Mouse (Mus musculus) urinary bladder, postnatal 10 days (tissue): ENCODE results near the gene Cd4.

ENCODE experiments used
- DNase-seq: peaks from one replicate; pipeline ENCODE4 v3.0.0; 2022; ENCODE audit warnings: low spot score

Cd4 gene

DNA sequence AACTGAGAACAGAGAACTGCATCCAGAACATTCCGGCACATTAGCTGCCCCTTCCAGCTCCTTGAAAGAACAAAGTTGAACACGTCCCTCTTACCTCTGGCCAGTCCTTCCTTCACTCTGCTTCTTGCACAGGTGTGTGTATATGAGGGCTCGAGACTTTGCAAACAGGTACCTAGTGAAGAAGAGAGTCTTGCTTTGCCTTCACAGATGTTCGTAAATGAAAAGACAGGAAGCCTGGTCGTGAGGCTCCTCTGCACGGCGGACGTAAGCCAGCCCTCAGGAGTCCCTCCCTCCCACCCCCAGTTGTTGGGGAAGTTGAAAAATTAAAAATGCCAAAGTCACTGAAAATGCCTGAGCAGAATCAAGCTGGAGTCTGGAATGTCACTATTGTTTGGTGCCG lies at the start of gene Cd4:
Cd4 (minus strand) TSS at position 236 of the 400 bp plus-strand sequence.
- no peak for DNase-seq

DNA sequence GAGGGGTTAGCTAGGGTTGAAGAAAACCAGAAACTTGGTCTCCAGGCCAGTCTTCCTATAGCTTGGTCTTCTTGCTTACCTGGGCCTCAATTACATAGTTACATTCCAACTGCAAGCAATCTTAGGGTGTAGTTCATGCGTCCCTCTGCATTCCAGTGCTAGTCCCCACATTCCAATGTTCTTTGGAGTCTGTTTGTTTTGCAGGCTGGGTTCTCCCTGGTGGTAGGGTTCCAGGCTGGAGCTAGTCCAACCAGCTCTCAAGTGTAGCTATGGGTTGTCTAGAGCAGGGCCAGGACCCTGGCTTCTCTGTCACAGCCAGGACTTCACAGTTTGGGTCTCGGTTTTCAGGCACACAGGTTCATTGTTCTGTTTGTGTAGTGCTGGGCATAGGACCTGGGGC lies 49.5 kb upstream of the Cd4 start:
- DNase-seq = no peak

DNA sequence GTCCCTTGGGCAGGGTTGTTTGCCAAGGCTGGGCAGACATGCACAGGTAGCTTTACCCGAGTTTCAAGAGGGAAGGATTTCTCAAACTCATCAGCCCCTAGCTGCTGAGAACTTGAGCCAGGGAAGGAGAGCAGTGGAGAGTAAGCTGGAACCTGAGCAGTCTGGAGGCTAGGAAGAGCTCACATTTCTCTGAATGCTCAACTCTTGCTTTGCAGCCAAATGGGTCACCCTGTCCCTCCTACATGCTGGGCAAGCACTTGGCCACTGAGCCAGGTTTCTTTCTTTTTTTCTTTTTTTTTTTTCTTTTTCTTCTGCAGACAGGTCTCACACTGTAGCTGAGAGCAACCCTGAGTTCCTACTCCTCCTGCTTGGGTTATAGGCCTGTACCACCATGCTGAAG lies 48.7 kb upstream of the Cd4 start:
- no peak for DNase-seq

DNA sequence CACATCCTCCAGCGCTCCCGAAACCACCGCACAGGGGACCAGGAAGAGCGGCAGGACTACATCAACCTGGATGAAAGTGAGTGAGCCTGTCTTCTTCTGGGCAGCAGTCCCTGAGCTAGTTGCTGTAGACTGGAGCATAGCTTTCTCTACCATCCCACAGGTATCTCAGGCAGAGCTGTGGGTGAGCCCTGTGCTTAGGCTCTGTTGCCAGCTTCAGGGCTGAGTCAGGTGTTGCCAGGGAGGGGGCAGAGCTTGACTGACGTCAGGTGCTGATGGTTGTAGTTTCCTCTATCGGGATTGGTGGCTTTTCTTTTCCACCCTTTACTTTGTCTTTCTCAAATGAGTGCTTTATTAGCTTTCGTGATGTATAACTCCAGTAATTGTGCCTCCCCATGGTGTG lies 46.6 kb upstream of the Cd4 start:
- no peak for DNase-seq

DNA sequence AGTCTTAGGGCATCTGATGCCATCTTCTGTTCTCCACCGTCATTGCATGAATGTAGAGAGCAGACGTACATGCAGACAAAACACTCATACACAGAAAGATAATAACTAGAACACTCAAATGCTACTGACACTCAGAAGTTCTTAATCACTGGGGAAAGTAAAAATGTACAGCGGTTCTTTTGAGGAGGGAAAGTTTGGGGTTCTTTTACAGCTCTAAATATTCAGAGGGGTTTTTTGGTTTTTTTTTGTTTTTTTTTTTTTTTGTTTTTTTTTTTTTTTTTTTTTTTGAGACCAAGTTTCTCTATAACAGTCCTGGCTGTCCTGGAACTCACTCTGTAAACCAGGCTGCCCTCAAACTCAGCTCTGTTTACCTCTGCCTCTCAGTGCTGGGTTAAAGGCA lies 45.1 kb upstream of the Cd4 start:
- DNase-seq = no peak

DNA sequence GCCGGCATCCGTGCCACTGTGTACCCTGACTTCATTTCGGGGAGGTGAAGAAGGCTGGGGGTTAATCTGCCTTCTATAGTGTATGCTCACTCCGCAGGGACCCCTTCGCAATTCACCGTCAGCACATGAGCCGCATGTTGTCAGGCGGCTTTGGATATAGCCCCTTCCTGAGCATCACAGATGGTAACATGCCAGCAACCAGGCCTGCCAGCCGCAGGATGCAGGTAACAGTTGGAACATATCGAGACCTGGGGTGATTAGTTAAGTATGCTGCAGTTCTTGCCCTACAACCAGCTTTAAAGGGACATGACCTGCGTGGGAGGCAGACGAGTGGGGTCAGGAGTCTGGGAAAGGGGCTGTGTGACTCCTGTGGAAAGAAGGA lies 44.3 kb upstream of the Cd4 start:
- no peak for DNase-seq

DNA sequence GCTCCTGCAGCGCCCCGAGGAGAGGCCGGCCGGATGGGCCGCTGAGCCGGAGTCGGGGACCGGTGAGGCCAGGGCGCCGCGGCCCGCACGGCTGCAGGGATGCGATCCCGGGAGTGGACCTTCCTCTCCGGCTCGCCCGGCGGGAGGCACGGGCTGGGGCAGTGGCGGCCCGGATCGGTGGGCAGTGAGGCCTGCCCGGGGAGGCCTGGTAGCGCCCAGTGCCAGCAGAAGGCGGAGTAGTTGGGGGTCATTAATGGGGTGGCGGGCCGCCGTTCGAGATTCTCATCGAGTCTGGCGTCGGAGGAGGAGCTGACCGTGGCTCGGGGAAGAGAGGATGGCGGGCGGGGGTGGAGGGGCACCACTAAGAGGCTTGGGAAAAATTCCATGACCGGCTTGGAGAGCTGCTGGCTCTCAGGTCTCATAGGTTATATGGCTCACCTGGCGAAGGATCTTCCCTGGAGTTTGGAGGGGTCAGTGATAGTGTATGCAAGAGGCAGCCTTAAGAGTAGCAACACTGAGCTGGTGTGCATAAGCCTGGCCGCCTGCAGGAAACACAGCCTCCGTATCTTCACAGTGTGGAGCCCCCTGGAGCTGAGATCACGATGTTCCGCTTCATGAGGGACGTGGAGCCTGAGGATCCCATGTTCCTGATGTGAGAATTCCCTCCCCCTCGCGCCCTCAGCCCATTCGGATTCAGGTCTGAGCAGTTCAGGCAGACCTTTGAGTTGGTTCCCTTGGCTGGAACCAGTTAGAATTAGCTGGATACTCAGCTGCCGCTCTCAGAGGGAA lies 43.7 kb upstream of the Cd4 start:
- no peak for DNase-seq

DNA sequence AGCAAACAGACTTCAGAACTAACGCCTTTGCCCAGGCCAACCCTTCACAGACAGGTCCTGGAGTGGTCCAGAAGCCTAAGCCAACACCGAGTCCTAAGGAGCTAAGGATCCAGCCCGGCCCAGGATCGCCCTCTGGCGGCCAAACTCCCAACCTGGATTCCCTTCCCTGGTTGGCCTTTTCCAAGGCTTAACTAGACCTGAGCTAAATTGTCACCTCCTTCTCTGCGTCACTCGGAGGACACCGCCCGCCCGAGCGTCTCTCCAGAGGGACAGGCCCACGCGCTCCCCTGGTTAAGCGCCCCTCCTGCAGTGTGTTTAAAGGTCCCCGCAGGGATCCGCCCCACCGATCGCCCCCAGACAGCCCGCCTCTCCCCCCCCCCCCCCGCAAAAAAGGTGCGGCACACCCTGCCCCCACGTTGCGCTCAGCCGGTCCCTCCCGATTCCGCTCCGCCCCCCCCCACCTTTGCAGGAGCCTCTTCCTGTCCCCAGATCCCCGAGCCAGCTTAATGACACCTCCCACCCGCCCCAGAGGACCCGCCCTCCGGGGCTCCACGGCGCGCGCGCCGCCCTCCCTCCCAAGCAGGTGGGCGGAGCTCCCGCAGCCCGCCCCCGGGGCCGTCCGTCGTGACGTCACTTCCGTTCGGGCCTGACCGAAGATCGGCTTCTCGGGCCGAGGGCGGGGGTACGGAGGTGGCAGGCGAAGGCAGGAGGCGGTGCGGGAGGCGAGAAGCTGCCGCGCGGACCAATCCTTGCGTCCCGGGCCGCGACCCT lies 42.9 kb upstream of the Cd4 start, which contains the start of gene Mlf2:
Mlf2 (plus strand) TSS at position 633 of the 771 bp plus-strand sequence.
- peak; percentile 99 for DNase-seq

DNA sequence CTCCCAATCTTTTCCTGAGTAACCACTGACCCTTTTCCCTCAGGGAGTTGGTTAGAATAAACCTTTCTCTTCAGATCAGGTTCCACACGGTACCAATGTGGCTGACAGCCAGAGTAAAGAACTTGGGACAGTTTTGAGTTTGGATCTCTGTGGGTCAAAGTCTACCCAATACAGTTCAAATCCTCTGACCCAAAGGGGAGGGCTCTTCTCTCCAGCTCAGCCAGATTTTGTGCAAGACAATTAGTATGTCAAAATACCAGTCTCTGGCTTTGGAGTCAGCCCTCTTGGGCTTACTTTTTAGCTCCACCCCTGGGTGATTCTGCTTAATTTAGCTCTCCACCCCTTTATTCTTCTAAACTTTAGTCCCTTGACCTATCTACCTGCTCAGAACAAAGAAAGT lies 42.2 kb upstream of the Cd4 start:
- DNase-seq = no peak

DNA sequence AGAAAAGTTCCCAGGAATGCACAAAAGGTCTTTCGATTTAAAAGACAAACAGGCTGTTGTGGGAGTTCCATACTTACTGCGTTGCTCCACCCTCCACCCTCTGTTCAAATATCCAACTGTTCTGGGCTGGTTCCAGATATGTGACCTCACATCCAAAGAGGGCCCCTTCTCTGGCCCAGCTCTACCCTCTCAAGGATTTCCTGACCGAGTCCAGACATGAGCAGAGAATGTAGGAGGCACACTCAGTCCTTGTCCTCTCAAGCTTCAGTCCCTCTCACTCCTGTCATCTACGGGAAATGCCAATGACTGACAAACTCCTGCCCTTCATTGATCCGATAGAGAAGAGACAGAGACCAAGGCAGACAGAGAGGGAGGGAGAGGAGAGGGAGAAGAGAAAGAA lies 37.9 kb upstream of the Cd4 start:
- DNase-seq = no peak

DNA sequence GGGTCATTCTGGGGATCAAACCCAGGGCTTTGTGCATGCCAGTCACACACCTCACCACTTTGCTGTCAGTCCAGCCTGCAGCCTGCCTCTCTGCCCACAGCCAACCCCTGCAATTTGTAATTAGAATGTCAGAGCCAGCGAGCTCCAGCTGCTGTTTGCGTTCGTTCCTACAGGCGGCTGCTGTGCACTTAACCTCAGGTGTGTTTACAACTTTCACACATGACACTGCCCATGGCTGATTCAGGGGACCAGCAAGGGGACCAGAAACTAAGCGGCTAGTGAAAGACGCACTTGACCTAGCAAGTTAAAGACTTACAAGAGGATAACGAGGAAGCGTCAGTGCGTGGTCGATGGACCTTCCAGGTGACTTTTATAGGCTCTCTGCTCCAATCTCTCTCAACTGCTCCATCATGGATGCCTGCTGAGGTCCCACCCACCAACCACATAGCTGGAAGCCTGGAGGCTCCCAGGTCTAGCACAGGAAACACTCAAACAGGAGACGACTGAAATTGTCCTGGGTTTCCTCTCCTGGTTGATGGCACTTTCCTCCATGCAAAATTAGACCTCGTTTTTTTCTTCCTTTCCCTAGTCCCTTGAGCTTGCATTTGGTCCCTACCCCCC lies 37.3 kb upstream of the Cd4 start:
- DNase-seq = no peak

DNA sequence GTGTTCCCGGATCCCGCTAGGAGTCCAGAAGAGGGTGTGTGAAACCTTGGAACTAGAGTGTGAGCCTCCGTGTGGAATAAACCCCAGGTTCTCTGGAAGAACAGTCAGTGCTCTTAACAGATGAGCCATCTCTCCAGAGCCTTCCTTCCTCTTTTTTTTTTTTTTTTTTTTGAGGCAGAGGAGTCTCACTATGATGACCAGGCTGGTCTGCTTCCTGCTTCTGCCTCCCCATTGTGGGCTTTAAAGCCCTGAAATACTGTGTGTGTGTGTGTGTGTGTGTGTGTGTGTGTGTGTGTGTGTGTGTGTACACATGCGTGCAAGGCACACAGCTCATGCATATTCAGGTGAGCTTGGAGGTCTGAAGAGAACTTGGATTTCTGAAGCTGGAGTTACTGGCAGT lies 33.5 kb upstream of the Cd4 start:
- DNase-seq = no peak

DNA sequence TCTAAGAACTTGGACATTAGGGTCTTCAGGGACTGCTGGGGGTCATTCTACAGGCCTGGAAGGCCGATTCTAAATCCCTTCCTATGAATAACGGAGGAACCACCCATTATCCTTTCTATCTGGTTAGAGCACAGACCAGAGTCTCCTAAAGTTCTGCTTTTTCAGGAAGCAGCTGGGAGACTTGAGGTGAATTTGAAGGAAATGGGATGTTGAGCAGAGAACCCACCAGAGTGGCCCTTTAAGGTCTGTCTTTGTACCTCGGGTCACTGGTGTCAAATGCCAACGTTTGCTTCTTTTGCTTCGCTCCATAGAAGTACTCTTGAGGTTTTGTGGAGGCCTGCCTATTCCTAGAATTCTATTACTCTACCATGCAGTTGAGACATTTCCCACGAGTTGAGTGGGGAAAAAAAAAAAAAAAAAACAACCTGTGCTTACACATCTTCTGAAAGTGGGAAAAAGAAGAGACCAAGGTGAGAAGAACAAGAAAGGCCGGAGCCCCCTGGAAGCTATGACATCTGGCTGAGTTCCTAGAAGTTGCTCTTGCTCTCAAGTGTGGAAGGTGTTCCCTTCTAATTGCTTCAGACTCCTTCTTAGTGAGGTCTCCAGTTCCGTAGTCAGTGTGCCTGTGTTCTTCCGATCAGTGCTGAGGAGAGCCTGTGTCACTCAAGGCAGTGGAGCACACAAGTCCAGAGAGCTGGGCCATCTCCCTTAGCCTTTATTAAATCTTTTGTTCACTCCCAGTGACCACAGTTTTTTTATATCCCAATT lies 32.5 kb upstream of the Cd4 start:
- no peak for DNase-seq

DNA sequence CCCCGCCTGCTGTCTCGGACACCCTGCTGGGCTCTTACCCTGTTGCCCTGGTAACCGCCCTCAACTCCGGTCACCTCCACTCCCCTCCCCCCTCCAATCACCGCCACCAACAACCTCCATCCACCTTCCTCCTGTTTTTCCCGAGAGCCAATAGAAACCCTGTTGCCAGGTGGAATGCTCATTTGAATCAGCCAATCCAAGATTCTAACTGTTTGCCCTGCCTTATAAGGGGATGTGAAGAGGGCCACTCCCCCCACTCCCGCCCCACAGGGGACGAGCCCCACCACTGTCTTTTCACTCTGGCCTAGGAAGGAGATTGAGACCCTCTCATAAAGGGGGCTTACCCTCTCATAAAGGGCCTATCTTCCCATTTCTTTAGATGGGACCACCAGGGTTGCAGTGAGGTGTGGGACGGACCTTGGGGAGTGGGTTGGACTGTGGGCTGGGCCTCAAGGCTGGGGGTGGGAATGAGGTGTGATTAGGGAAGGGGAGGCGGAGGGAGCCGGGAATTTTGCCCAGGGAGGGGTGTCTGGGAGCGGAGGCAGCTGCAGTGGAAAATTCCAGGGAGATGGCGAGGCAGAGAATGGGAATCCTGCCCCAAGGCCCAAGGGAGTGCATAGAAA lies 31.8 kb upstream of the Cd4 start, which contains the start of gene Ptms:
Ptms (minus strand) TSS at position 409 of the 623 bp plus-strand sequence.
- peak; percentile 82 for DNase-seq

DNA sequence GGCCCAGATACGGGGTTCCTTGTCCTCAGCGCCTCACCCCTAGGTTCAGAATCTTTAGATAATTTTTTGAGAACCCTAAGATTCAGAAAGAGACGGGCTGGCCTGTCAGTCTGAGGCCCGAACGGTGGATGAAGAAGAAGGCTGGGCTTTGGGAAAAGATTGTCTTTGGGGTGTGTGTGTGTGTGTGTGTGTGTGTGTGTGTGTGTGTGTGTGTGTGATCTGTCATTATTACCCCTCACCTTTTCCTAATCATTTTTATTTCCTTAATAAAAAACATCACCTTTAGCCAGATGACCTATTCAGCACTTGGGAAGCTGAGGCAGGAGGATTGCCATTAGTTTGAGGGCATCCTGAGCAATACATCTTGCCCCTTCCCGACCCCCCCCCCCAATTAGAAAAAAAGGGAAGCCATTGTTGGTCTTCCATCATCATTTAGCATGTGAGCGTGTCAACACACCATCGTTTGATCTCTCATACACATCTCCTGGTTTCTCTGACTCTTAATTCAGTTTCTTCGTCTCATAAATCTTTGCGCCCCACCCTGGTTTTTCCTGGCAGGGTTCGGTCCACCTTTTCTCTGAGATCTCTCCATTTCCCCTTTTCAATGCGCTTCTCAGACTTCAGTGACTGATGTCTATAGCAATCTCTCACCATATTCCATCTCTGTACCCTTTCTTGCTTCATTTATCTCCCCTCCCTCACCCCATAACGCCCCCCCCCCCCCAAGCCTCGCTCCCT lies 31.0 kb upstream of the Cd4 start:
- no peak for DNase-seq

DNA sequence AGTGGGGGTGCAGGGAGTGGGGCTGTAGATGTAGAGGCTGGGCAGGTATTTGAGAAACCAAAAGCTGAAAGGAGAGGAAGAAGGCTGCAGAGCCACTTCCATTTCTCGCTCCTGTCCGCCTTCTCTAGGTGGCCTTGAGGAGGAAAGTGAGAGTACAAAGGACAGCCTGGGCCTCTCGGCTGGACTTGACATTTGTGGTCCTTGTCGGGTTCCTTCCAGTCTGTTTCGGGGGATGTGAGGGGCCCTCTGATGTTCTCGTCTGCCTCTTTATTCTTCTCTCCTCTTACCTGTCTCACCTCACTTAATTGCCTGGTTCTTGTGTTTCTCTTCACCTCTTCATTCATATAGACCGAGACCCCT lies 30.3 kb upstream of the Cd4 start:
- DNase-seq = no peak

DNA sequence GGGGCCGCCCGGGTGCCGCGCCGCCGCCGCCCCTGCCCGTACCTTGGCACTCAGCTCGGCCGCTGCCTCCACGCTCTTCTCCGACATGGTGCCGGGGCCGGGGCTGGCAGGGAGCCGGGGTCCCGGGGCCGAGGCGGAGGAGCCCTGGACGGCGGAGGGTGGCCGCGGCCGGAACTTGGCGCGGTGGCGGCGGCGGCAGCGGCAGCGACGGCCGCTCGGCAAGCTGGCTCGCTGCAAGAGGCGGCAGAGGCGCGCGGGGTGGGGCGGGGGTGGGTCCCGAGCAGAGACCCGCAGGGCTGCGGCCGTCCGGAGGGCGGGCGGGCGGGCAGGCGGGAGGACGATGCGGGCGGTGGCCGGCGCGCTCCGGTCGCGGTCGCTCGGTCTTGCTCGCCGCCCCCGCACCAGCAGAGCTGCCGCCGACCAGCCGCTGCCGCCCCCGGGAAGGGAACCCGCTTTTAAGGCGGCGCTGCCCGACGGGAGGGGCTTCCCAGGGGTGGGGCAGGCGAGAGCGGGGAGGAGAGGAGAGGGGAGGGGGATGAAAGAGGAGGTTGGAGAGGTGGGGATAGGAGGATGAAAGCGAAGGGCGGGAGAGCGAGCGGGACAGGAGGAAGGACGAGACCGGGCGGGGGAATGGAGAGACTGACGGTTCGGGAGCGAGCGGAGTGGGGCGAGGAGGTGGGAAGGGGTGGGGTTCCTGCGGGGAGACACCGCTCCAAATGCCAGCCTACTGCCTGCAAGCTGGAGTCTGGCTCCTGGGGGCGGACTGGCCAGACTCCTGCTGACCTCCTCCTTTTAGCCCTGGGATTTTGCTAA lies 29.7 kb upstream of the Cd4 start:
- peak; percentile 67 for DNase-seq

DNA sequence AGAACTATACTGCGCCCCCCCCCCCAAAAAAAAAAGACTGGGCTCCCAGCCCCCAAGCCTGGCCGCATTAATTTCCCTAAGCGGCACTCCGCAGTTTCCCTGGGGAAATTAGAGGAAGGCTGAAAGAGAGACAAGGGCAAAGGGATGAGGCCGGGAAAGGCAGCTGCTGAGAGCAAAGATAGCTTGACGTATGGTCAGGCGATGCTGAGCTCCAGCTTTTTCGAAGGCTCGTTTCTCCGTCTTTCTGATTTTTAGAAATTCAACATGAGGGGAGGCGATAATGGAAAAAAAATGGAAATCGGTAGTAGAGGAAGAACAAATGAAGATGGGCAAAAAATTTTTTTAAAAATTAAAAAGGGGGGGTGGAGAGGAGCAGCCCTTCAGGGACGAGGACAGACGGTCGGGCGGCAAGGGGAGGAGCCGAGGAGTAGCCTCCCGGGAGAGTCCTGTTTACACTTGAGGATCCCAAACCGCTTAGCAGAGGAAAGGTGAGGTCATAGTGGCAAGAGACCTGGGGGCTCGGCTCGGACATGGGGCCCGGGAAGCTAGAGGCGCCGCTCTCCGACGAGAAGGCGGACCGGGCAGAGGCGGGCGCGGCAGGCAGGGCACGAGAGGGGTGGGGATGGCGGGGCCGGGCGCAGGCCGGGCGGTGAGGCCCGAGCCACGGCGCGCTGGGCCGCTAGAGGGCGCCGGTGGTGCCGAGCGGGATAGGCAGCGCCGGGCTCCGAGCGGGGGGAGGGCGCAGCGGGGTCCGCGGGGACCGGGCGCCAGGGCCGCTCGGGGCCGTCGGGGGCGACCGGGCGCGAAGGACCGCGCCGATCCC lies 28.9 kb upstream of the Cd4 start:
- DNase-seq = peak; percentile 70

DNA sequence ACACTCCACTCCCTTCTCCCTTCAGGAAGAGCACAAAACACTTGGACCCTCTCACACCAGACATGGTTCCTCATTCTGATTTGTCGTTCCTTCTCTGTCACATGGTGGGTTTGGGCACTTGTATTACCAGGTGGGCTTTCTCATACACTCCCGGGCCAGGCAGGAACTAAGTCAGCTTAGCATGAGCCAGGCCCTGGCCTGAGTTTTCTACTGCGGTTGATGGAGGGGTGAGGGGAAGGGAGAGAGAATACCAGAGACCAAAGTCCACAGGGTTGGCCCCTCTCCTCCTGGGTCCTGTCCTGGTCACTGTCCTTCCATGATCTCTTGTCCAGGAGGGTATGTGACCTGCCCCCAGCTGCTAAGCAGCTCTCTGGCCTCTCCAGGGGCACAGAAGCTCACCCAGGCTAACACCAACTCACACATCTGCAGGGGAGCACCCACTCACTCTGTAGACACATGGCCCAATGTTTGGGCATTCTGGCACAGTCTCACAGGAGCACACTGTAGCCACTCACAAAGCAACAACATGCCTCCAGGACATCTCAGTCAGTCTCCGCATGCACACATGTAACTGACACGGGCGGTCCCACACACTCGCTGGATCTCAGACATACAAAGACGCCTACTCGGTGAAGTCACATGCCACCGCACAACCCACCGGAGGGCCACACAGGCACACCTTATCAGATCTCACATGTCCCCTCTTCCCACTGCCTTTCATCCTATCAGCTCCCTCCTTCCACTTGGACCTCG lies 28.1 kb upstream of the Cd4 start:
- no peak for DNase-seq
